Mouse (Mus musculus) midbrain, embryonic 11.5 days (tissue): ENCODE results near the gene Olfr1564. TPM values are rescaled to one million over a fixed set of nuclear protein-coding genes. Genes with fewer than 3 reads are reported as not detected.
"Not testable (repeated sequence)": the region's sequence is repeated elsewhere in the genome, so short reads cannot be mapped to it uniquely, and the experiment has no call there.

ENCODE experiments used
- ATAC-seq: fragments of 200-750 bp; cut with Nextera tagmentation; 2 replicates; pipeline ENCODE4 v1.8.0; 2017; ENCODE audit warnings: moderate TSS enrichment, moderate library complexity; ENCODE audit not compliant: low FRiP score
- DNase-seq: peaks from one replicate; pipeline ENCODE4 v3.0.0; 2015; ENCODE audit warnings: low spot score; ENCODE audit errors: missing footprints
- H3K27ac ChIP-seq: fragments of 300-500 bp; sonication (generic); 2 replicates; pipeline ENCODE4 v1.5.1; 2014; ENCODE audit warnings: low read depth, low read length
- H3K27me3 ChIP-seq: fragments of 300-500 bp; sonication (generic); 2 replicates; pipeline ENCODE4 v1.6.1; 2014; ENCODE audit warnings: mild to moderate bottlenecking, low read length, moderate library complexity, mixed read lengths; ENCODE audit not compliant: control insufficient read depth, insufficient read depth
- H3K36me3 ChIP-seq: fragments of 300-500 bp; sonication (generic); 2 replicates; pipeline ENCODE4 v1.6.1; 2014; ENCODE audit warnings: mild to moderate bottlenecking, low read length, moderate library complexity, mixed read lengths; ENCODE audit not compliant: control insufficient read depth, insufficient read depth
- H3K4me1 ChIP-seq: fragments of 300-500 bp; sonication (generic); 2 replicates; pipeline ENCODE4 v1.6.1; 2014; ENCODE audit warnings: low read length; ENCODE audit not compliant: control insufficient read depth, insufficient read depth
- H3K4me2 ChIP-seq: fragments of 300-500 bp; sonication (generic); 2 replicates; pipeline ENCODE4 v1.6.1; 2014; ENCODE audit warnings: mild to moderate bottlenecking, moderate library complexity
- H3K4me3 ChIP-seq: fragments of 300-500 bp; sonication (generic); 2 replicates; pipeline ENCODE4 v1.5.1; 2014; ENCODE audit warnings: low read depth, low read length
- H3K9ac ChIP-seq: fragments of 300-500 bp; sonication (generic); 2 replicates; pipeline ENCODE4 v1.6.1; 2014; ENCODE audit warnings: low read length
- H3K9me3 ChIP-seq: fragments of 300-500 bp; sonication (generic); 2 replicates; pipeline ENCODE4 v1.6.1; 2016; ENCODE audit warnings: low read length; ENCODE audit not compliant: control insufficient read depth
- WGBS: fragments of 180-500 bp; shearing (Covaris S2); extraction: QIAGEN DNeasy Blood & Tissue Kit; methylation state at CpG from one replicate; pipeline ENCODE4 v1.1.7; 2014; 5-methylcytosine and 5-hydroxymethylcytosine counted together
- polyA plus RNA-seq: library from polyadenylated mRNA; unstranded; fragments of >200 nt; fragmentation: Nextera tagmentation; extraction: Ambion mirVana; gene quantifications from 2 replicates; pipeline ENCODE4 v1.2.1, GENCODE M21; 2014

The Olfr1564 gene
- polyA plus RNA-seq: 0.03 TPM in 1 of 2 replicates, not detected in the other

- no peak within 1 kb of the TSS for H3K4me3 ChIP-seq
- H3K4me2 ChIP-seq: no peak within 1 kb of the TSS
- no peaks in the 10 kb centered on the region for H3K27me3 ChIP-seq
- no peak for ATAC-seq
- no peak within 1 kb of the TSS for H3K27ac ChIP-seq
- H3K4me1 ChIP-seq: no peaks in the 10 kb centered on the region
- no peak within 1 kb of the TSS for H3K9ac ChIP-seq
- WGBS: 90% methylated on average over 2 of the region's 2 CpGs
- 0 out of 2 replicates have a peak, but pooled peaks cover 2% of the 10 kb centered on the region for H3K9me3 ChIP-seq
- DNase-seq: no peak
- H3K36me3 ChIP-seq: no peaks in the 10 kb centered on the region
Observed at GRCm38 (mm10) chr17:33221590-33221989, at the start of gene Olfr1564. Gene Olfr1564 (minus strand): TSS chr17:33221690.

GRCm38 (mm10) chr17:33268907-33269306 lies 47.4 kb upstream of the Olfr1564 start:
- DNase-seq: peak; percentile 17
- Histone ChIP-seq H3K9me3 (no peaks in the 10 kb centered on the region), H3K4me2 (no peak overlapping the region), H3K4me3 (no peak overlapping the region), H3K9ac (no peak overlapping the region), H3K27ac (no peak overlapping the region), H3K4me1 (no peaks in the 10 kb centered on the region), H3K36me3 (no peaks in the 10 kb centered on the region), H3K27me3 (no peaks in the 10 kb centered on the region)
- WGBS: 87% methylated on average over 9 of the region's 9 CpGs
- ATAC-seq: no peak

GRCm38 (mm10) chr17:33264376-33264775 lies 42.9 kb upstream of the Olfr1564 start, which contains the start of gene Olfr63:
Gene Olfr63 (plus strand): TSS chr17:33264676.
- no peak within 1 kb of the TSS for H3K4me2 ChIP-seq
- H3K4me1 ChIP-seq: no peaks in the 10 kb centered on the region
- H3K36me3 ChIP-seq: no peaks in the 10 kb centered on the region
- no peak within 1 kb of the TSS for H3K4me3 ChIP-seq
- H3K27me3 ChIP-seq: no peaks in the 10 kb centered on the region
- no peak within 1 kb of the TSS for H3K27ac ChIP-seq
- no peaks in the 10 kb centered on the region for H3K9me3 ChIP-seq
- DNase-seq: no peak
- 81% methylated on average over 1 of the region's 1 CpGs for WGBS
- no peak for ATAC-seq
- H3K9ac ChIP-seq: no peak within 1 kb of the TSS

- WGBS: no CpG with 5 or more reads among the region's 2 CpGs
- H3K4me3 ChIP-seq, H3K27me3 ChIP-seq, ATAC-seq, H3K36me3 ChIP-seq, H3K9me3 ChIP-seq, H3K27ac ChIP-seq, H3K9ac ChIP-seq, DNase-seq, H3K4me1 ChIP-seq, H3K4me2 ChIP-seq: not testable (repeated sequence)
Observed at GRCm38 (mm10) chr17:33255319-33255657, 33.8 kb upstream of the Olfr1564 start.

- H3K9me3 ChIP-seq, H3K36me3 ChIP-seq, H3K27ac ChIP-seq, H3K4me3 ChIP-seq, H3K4me1 ChIP-seq, H3K27me3 ChIP-seq, DNase-seq, H3K4me2 ChIP-seq, H3K9ac ChIP-seq: not testable (repeated sequence)
- ATAC-seq: peak; percentile 100
- WGBS: 47% methylated on average over 1 of the region's 34 CpGs
Observed at GRCm38 (mm10) chr17:33254530-33255318, 33.2 kb upstream of the Olfr1564 start, which contains the start of gene Zfp955a. Gene Zfp955a (minus strand): TSS chr17:33255145.

GRCm38 (mm10) chr17:33236646-33237045 lies 15.2 kb upstream of the Olfr1564 start:
- not testable (repeated sequence) for ATAC-seq, H3K27ac ChIP-seq, H3K9me3 ChIP-seq, H3K4me3 ChIP-seq, H3K9ac ChIP-seq, H3K4me2 ChIP-seq, H3K27me3 ChIP-seq, H3K4me1 ChIP-seq, H3K36me3 ChIP-seq, DNase-seq
- WGBS: 95% methylated on average over 1 of the region's 1 CpGs

GRCm38 (mm10) chr17:33191002-33191401 lies 30.5 kb downstream of the Olfr1564 start, which contains the start of gene Olfr239:
Gene Olfr239 (plus strand): TSS chr17:33191302.
- DNase-seq, H3K27ac ChIP-seq, H3K9me3 ChIP-seq, H3K36me3 ChIP-seq, H3K4me1 ChIP-seq, H3K4me2 ChIP-seq, ATAC-seq, H3K27me3 ChIP-seq, H3K4me3 ChIP-seq, H3K9ac ChIP-seq: not testable (repeated sequence)
- no CpG with 5 or more reads among the region's 2 CpGs for WGBS

GRCm38 (mm10) chr17:33168147-33168546 lies 53.3 kb downstream of the Olfr1564 start, which contains the start of gene Olfr55:
Gene Olfr55 (plus strand): TSS chr17:33168447.
- not testable (repeated sequence) for H3K4me3 ChIP-seq, H3K36me3 ChIP-seq, DNase-seq, H3K27me3 ChIP-seq, H3K9ac ChIP-seq, ATAC-seq, H3K9me3 ChIP-seq, H3K4me2 ChIP-seq, H3K27ac ChIP-seq, H3K4me1 ChIP-seq
- WGBS: 77% methylated on average over 1 of the region's 1 CpGs
